Mouse (Mus musculus) ES-Bruce4 (cell line): ENCODE results near the gene Bdkrb1.

Experiments used
- CTCF ChIP-seq: IDR thresholded peaks from one replicate; pipeline ENCODE4 v1.8.1; 2011; ENCODE audit warnings: low read depth, low read length
- POLR2A ChIP-seq: IDR thresholded peaks from one replicate; pipeline ENCODE4 v1.8.1; 2011; ENCODE audit warnings: low read length; ENCODE audit not compliant: insufficient read depth

- TF ChIP-seq CTCF (no peak), POLR2A (no peak)
Measured at GRCm38 (mm10) chr12:105642770-105643321, 40.0 kb downstream of the Bdkrb1 start.
